Mouse (Mus musculus) small intestine, adult 2 months (tissue): ENCODE results near the gene Nup107.

Experiments used
- CTCF ChIP-seq: fragments of 200-500 bp; IDR thresholded peaks from 2 replicates; pipeline ENCODE4 v1.5.1; 2012; ENCODE audit warnings: low read depth, mild to moderate bottlenecking, control low read depth, inconsistent platforms, low read length, moderate library complexity, mixed read lengths; ENCODE audit not compliant: insufficient replicate concordance, insufficient read length; ENCODE audit errors: extremely low read depth
- POLR2A ChIP-seq: fragments of 200-500 bp; IDR thresholded peaks from 2 replicates; pipeline ENCODE4 v1.6.1; 2012; ENCODE audit warnings: low read depth, mild to moderate bottlenecking, control low read depth, inconsistent platforms, low read length, moderate library complexity

DNA sequence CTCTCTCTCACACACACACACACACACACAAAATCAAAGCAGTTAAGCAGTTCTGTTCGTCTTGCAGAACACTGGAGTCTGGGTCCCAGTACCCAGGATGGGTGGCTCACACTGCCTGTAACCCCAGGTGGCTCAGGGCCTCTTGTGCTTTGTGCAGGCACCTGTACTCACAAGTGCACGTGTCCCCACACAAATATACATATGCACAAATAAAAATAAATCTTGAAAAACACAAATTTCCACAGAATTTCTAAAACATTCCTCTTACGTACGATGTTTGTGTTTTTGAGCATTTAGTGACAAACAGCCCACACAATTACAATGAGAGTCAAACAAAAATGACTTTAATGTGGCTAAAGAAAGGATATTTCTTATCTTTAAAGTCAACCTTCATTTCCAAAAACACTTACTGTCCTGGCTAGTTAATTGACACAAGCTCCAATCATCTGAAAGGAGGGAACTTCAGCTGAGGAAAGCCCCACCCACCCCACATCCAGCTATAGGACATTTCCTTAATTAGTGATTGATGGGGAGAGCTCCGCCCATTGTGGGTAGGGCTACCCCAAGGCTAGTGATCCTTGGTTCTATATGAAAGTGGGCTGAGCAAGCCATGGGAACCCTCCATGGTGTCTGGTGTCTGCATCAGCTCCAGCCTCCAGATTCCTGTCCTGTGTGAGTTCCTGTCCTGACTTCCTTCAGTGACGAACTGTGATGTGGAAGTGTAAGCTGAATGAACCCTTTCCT, 16.9 kb downstream of the Nup107 start:
- TF ChIP-seq CTCF: no peak
- no peak for TF ChIP-seq POLR2A
